Mouse (Mus musculus): Measurements from ENCODE around the gene Oprl1. TPM values are rescaled to one million over a fixed set of nuclear protein-coding genes. Genes with fewer than 3 reads are reported as not detected.

Oprl1 gene
- polyA plus RNA-seq, 1 experiment from 2014 or later, result 0.89 TPM

GRCm38 (mm10) chr2:181763006-181763830 lies 48.4 kb downstream of the Oprl1 start, which contains the start of gene Myt1:
Gene Myt1 (plus strand): TSS chr2:181763332.
- Histone ChIP-seq H3K27me3 (ENCODE audit: insufficient read depth, low read length) (no peaks in the 10 kb centered on the region), H3K4me3 (ENCODE audit: low read depth, low read length) (no peak within 1 kb of the TSS), H3K4me1 (ENCODE audit: insufficient read depth) (no peaks in the 10 kb centered on the region), H3K4me2 (no peak within 1 kb of the TSS), H3K36me3 (ENCODE audit: insufficient read depth) (no peaks in the 10 kb centered on the region), H3K27ac (ENCODE audit: low read depth) (no peak within 1 kb of the TSS), H3K9me3 (ENCODE audit: low read depth, low read length) (no peaks in the 10 kb centered on the region), H3K9ac (no peak within 1 kb of the TSS)
- no peak for TF ChIP-seq CTCF (IDR thresholded peaks at IDR 0.05; ENCODE audit: low read depth)
- WGBS, result 51% methylated on average over 8 of the region's 8 CpGs
- DNase-seq, result peak; percentile 8
- no peak for ATAC-seq (ENCODE audit: insufficient read depth)

GRCm38 (mm10) chr2:181763886-181764527 lies 49.2 kb downstream of the Oprl1 start:
- Histone ChIP-seq H3K9ac (no peak overlapping the region), H3K27ac (ENCODE audit: low read depth) (no peak overlapping the region), H3K9me3 (ENCODE audit: low read depth, low read length) (no peaks in the 10 kb centered on the region), H3K4me1 (ENCODE audit: insufficient read depth) (no peaks in the 10 kb centered on the region), H3K4me3 (ENCODE audit: low read depth, low read length) (no peak overlapping the region), H3K4me2 (no peak overlapping the region), H3K36me3 (ENCODE audit: insufficient read depth) (no peaks in the 10 kb centered on the region), H3K27me3 (ENCODE audit: insufficient read depth, low read length) (no peaks in the 10 kb centered on the region)
- no peak for ATAC-seq (ENCODE audit: insufficient read depth)
- no peak for DNase-seq
- no peak for TF ChIP-seq CTCF (IDR thresholded peaks at IDR 0.05; ENCODE audit: low read depth)
- WGBS, result 34% methylated on average over 14 of the region's 14 CpGs

GRCm38 (mm10) chr2:181764600-181764999 lies 49.8 kb downstream of the Oprl1 start:
- no peak overlapping the region for H3K27ac ChIP-seq (ENCODE audit: low read depth)
- H3K4me2 ChIP-seq, result no peak overlapping the region
- H3K9me3 ChIP-seq (ENCODE audit: low read depth, low read length), result no peaks in the 10 kb centered on the region
- H3K36me3 ChIP-seq (ENCODE audit: insufficient read depth), result no peaks in the 10 kb centered on the region
- H3K4me1 ChIP-seq (ENCODE audit: insufficient read depth), result no peaks in the 10 kb centered on the region
- no peak for TF ChIP-seq CTCF (IDR thresholded peaks at IDR 0.05; ENCODE audit: low read depth)
- ATAC-seq (ENCODE audit: insufficient read depth) (no peak), DNase-seq (peak; percentile 63)
- under 1% methylated on average over 10 of the region's 10 CpGs for WGBS
- no peak overlapping the region for H3K4me3 ChIP-seq (ENCODE audit: low read depth, low read length)
- H3K27me3 ChIP-seq (ENCODE audit: insufficient read depth, low read length), result no peaks in the 10 kb centered on the region
- H3K9ac ChIP-seq, result no peak overlapping the region

- Histone ChIP-seq H3K9ac (no peak overlapping the region), H3K4me1 (ENCODE audit: insufficient read depth) (no peaks in the 10 kb centered on the region), H3K36me3 (ENCODE audit: insufficient read depth) (no peaks in the 10 kb centered on the region), H3K27ac (ENCODE audit: low read depth) (no peak overlapping the region), H3K4me2 (no peak overlapping the region), H3K27me3 (ENCODE audit: insufficient read depth, low read length) (no peaks in the 10 kb centered on the region), H3K9me3 (ENCODE audit: low read depth, low read length) (no peaks in the 10 kb centered on the region), H3K4me3 (ENCODE audit: low read depth, low read length) (no peak overlapping the region)
- TF ChIP-seq CTCF (IDR thresholded peaks at IDR 0.05; ENCODE audit: low read depth), result no peak
- WGBS, result 86% methylated on average over 4 of the region's 4 CpGs
- ATAC-seq (ENCODE audit: insufficient read depth) (no peak), DNase-seq (no peak)
Measured at GRCm38 (mm10) chr2:181765251-181765650, 50.4 kb downstream of the Oprl1 start.

GRCm38 (mm10) chr2:181766672-181767557 lies 52.1 kb downstream of the Oprl1 start:
- no peaks in the 10 kb centered on the region for H3K36me3 ChIP-seq (ENCODE audit: insufficient read depth)
- no peak for TF ChIP-seq CTCF (IDR thresholded peaks at IDR 0.05; ENCODE audit: low read depth)
- H3K9ac ChIP-seq, result no peak overlapping the region
- H3K4me2 ChIP-seq, result no peak overlapping the region
- WGBS, result 52% methylated on average over 14 of the region's 14 CpGs
- H3K27ac ChIP-seq (ENCODE audit: low read depth), result no peak overlapping the region
- H3K9me3 ChIP-seq (ENCODE audit: low read depth, low read length), result no peaks in the 10 kb centered on the region
- no peaks in the 10 kb centered on the region for H3K4me1 ChIP-seq (ENCODE audit: insufficient read depth)
- DNase-seq (no peak), ATAC-seq (ENCODE audit: insufficient read depth) (no peak)
- H3K27me3 ChIP-seq (ENCODE audit: insufficient read depth, low read length), result no peaks in the 10 kb centered on the region
- no peak overlapping the region for H3K4me3 ChIP-seq (ENCODE audit: low read depth, low read length)

- Histone ChIP-seq H3K9ac (no peak overlapping the region), H3K4me2 (no peak overlapping the region), H3K27me3 (ENCODE audit: insufficient read depth, low read length) (no peaks in the 10 kb centered on the region), H3K4me1 (ENCODE audit: insufficient read depth) (no peaks in the 10 kb centered on the region), H3K4me3 (ENCODE audit: low read depth, low read length) (no peak overlapping the region), H3K36me3 (ENCODE audit: insufficient read depth) (no peaks in the 10 kb centered on the region), H3K27ac (ENCODE audit: low read depth) (no peak overlapping the region), H3K9me3 (ENCODE audit: low read depth, low read length) (no peaks in the 10 kb centered on the region)
- no peak for TF ChIP-seq CTCF (IDR thresholded peaks at IDR 0.05; ENCODE audit: low read depth)
- ATAC-seq (ENCODE audit: insufficient read depth), result no peak
- no peak for DNase-seq
Measured at GRCm38 (mm10) chr2:181768451-181768850, 53.6 kb downstream of the Oprl1 start.

Data from lung, embryonic 14.5 days (tissue).